Mouse (Mus musculus) neutrophil, adult 59 days (primary cell): ENCODE measurements around the gene Sox5. TPM values are rescaled to one million over a fixed set of nuclear protein-coding genes. Genes with fewer than 3 reads are reported as not detected.

ENCODE experiments used
- total RNA-seq, 2 experiments: library from RNA; stranded (reverse); gene quantifications; 1 replicate in 1 of 2; 2 replicates in 1 of 2; pipeline ENCODE4 v1.2.4; 2023

Sox5 gene
- under 1 TPM in 1 of 2 experiments, not detected in 1; 0.27 TPM for total RNA-seq

GRCm38 (mm10) chr6:144781431-144782030, at the start of gene Sox5:
Gene Sox5 (minus strand): TSS chr6:144781977.

